Mouse (Mus musculus) fat pad, adult 2 months (tissue): ENCODE results near the gene Gm11214.

Experiments used
- DNase-seq: peaks from one replicate; pipeline ENCODE4 v3.0.0-alpha.2; 2011; ENCODE audit warnings: low read depth, low spot score; ENCODE audit errors: extremely low read depth

The Gm11214 gene

DNA sequence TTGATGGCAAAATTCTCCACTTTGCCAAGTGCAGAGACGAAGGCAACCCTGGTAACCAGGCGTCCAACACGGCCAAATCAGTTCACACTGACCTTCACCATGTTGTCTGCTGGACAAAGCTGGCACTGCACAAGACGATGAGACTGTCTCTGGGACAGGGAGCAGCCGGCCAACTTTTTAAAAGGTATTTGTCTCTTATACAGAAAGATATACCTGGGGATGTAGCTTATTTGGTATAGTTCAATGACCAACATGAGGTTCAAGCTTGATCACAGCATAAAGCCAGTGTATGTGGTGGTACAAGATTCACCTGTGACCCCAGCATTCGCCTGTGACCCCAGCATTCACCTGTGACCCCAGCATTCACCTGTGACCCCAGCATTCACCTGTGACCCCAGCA, at the start of gene Gm11214:
TSS of gene Gm11214 (minus strand) at position 101 of the 400 bp plus-strand sequence.
- no peak for DNase-seq

DNA sequence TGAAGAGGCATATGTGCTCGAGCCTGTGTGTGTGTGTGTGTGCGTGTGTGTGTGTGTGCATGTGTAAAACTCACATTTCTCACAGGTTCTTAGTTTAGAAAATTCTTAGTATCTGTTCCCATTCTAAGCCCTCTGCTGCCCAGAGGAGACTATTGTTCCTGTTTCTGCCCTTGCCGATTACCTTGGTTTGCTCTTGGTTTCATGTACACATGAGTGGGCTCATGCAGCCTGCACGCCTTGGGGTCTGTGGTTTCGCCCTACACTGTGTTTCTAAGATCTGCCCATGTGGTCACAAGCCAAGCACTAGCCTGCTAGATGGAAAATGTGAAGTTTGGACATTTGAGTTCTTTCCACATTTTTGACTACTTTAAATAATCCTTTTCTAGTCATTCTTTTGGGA, 48.7 kb upstream of the Gm11214 start:
- DNase-seq: no peak

DNA sequence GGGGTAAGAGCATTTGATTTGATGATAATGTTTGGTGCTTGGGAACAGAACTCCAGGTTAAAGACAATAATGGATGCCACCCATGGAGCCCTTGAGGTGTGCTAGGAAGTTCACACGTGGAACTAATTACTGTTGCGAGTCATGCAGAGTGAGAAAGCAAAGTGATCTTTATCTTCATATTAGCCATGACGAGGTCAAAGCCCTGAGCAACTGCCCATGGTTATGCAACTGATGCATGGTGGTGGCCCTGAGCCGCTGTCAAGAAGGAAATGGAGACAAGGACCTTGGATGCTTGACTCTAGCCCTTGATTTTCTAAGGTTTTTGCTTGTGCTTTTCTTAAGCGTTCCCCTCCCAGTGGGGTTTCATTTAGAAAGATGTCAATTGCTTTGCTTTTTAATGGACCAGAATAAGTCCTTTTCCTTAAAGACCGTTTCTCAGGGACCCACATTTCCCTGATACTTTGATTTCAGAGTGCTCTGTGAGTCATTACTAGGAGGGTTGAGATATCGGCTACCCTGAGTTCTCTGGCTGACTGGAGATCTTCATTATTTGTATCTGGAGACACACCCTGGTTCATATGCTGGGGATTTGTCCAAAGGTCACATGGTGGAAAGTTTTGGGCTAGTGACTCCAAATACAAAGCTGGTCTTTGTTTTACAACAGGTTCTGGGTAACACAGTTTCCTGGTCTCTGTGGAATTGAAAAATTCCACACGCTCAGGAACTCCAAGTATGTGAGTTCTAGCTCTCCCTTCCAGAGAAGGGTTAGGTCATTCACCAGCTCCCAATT, 47.4 kb upstream of the Gm11214 start:
- no peak for DNase-seq

DNA sequence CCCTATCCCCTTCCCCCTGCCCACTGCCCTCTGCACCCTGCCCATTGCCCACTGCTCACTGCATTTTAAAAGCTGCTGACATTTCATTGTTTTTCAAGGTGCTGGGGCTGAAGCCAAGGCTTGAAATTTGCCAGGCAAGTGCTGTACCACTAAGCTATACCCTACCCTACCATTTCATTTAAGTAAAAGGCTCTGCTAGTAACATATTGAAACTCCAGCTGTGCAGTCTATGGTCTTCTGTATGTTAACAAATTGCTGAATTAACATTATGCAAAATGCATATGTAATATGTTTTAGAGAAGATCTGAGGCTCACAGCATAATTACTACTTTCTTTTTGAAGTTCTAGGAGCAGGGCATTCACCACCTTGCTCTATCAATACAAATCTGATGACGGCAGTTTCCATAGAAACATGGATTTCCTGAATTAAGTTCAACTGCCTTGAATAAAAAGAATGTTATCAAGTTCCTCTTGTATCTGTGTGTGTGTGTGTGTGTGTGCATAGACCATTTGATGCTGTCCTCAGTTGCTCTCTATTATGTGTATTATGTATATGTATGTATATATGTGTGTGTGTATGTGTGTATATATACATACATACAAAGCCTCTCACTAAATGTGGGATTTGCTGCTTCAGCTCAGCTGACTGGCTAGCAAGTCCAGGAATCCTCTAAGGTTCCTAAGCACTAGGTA, 43.2 kb upstream of the Gm11214 start:
- DNase-seq: no peak

DNA sequence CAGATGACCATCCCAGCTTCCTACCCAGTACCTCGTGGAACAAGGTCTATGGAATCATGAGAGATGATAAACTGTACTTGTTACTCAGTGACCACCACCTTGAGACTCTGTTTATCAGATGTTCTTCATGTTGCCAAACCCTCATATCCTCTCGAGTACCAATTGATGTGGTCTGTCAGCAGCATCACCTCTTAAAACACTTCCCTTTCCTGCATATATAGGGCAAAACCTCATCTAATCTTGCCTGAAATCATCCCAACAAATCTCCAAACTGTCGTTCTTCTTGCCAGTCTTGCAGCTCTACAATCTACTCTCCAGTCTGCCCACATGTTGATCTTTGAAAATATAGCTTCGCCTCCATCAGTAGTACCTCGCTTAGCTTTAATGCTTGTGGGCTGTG, 41.1 kb upstream of the Gm11214 start:
- no peak for DNase-seq

DNA sequence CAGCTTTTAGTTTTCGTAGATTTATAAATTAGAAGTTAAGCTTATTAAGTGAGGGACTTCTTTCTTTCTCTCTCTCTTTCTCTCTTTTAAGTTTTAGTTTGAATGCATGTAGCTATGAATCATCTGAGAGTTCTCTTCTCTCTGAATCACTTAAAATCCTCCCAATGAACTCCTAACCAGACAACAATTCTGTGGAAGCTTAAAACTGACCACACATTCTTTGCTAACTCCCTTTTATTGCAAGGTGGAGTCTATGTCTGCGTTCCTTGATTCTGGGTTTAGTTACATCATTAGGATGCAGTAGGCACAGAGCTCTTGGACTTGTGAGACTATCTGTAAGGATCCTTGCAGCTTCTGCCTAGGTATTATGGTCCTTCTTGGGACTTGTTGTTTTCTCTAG, 40.5 kb upstream of the Gm11214 start:
- no peak for DNase-seq

DNA sequence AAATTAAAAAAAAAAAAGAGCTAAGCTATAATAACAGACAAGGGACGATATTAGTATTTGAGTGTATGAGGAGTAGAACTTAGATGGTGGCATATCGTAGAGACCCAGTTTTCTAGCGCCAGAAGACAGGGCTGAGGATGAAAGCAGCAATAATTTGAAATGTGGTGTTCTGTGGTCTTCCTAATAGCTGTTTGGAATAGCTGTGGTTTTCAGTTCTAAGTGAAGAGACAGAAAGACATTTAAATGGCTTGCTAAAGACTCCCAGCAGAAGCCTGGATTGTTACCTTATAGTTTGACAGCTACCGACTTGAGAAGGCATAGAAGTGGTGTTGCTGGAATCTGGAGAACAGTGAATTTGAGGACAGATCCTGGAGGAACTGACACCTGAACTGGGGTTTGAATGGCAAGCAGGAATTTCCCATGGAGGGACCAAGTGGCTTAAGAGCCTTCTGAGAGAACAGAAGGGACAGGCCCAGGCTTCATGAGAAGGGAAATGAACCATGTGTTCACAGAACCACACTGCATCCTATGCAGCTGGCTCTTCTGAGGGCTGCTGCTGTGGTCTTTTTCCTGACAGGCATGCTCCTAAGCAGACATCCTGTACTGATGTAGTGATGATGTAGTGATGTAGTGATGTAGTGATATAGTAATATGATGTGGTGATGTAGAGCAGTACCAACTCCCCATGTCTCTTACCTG, 39.0 kb upstream of the Gm11214 start:
- no peak for DNase-seq

DNA sequence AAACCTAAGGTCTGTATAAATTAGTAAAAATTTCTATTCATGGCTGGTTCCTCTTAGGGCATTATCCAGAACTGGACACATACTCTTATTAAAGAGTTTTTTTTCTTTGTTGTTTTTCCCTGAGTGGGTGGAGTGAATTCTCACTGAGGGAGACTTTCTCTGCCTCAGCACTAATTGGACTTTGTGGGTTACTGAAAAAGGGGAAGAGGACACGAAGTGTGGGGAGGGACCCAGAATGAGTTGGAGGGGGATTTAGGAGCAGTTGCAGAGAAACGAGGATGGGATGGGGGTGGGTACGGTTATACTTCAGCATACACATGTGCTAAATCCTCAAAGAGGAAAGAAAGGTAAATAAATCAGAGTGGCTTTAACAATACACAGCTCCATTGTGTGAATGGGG, 36.6 kb upstream of the Gm11214 start:
- no peak for DNase-seq

DNA sequence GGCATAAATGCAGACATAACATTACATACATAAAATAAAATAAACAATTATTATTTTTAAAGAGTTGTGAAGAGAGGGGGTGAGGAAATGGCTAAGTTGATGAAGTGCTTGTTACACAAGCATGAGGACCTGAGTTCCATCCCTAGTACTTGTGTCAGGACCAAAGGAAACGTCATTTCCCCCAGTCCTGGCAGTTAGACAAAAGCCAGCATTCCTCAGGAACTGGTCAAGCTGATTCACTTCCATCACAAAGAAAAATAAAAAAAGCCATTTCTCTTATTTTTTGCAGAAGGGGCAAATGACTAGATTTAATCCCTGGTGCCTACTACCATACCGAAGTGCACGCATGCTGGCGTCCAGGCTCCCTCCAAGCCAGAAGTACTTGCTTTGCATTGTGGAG, 33.7 kb upstream of the Gm11214 start:
- DNase-seq: no peak

DNA sequence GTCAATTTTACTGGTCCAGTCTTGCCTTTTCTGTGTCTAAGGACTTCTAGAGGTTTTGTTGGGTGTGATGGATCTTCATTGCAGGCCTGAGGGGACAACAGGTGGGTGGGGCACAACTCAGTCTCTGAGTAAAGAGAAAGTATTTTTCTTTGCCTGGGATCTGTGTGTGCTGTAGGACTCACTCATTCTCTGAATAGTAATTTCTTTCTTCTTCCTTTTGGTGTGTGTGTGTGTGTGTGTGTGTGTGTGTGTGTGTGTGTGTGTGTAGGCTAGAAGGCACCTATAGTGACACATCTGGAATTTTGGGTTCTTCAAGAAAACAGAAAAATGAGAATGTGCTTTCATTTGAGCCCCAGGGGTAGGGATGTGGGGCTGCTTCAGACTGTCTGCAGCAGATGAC, 29.2 kb upstream of the Gm11214 start:
- DNase-seq: no peak

DNA sequence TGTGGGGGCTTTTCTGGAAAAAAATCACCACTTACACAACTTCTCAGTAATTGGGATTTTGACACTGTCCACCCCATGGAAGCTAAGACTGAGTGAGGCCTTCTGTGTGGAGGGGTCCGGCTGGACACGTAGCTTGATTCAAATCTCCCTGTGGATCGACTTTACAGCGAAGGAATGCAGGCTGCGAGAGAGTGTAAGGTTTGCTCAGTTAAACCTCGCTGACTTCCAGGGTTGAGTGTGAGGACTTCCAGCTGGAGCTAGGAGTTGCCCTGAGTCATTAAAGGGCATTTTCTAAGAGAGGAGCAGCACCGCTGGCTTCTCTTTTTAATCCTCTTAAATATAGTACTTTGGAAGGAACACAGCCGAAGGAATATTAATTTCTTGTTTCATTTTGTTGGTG, 24.2 kb upstream of the Gm11214 start:
- no peak for DNase-seq

DNA sequence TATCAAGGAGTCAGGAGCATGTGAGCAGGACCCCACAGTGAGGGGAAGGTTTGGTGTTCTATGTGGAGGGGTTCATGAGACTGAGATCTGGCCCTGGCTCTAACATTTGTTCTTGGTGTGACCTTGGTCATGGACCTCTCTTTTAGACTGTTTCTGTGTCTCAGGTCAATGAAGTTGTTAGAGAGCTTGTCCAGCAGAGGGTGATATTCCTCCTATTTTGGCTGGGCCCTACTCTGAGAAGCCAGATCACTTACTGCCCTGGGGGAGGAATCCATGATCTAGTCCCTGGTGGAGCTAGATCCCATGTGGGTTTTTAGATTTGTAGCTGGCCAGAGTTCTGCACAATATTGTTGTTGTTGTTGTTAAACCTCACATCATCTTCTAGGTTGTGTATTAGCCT, 23.0 kb upstream of the Gm11214 start:
- DNase-seq: no peak

DNA sequence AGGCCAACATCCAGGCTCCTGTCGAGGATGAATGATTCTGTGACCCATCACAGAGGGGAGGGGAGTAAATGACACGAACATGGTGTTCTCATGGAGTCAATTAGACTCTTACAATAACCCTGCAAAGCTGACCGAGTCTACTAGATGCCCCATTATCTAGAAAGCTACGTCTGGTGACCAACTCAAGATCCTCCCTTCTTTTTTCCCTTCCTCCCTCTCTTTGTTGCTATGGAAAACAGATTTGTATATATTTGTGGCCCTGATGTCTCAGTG, 22.0 kb upstream of the Gm11214 start:
- DNase-seq: no peak

DNA sequence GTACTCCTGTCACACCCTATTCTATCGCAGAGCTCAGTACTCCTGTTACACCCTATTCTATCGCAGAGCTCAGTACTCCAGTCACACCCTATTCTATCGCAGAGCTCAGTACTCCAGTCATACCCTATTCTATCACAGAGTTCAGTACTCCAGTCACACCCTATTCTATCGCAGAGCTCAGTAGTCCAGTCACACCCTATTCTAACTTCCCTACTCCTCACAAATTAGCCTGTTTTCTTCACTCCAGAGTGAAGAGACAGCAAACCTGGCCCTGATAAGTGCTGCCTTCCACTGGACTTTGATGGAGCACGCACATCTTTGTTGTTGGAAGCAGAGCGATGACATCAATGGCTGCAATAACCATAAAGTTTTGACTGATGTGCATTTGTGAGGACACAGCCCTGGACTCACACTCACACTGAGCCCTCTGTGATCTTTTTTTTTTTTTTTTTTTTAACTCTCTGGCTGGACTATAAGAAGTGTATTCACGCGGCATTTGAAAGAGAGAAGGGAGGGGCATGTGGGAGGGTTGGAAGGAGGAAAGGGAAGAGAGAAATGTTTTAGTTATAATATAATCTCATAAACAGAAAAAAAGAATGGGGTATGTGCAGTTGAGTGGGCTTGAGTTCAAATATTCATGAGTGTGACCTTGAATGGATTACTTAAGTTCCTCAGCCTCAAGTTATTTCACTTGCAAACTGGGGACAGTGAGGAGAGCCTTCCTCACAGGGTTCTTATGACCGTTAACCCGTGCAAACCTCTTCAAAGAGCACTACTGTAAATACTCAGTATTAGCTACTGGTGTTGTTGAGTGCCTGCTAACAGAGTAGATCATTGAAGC, 21.5 kb upstream of the Gm11214 start:
- DNase-seq: no peak

DNA sequence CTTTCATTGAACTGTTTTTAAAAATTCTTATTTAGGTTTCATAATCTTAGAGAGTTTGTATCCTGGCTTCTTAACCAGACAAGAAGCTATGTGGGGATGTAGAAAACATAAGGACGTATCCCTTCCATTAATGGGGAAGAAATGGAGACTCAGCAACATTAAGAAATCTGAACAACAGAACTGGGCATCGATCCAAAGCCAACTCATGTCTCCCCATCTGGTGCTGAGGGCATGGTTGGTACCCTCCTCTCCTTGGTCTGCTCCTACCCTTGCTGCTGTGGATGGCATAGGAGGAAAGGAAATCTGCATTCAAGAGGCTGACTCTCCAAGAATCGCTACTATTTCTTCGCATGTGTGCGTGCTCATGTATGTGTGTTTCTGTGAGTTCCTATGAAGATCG, 20.5 kb upstream of the Gm11214 start:
- no peak for DNase-seq

DNA sequence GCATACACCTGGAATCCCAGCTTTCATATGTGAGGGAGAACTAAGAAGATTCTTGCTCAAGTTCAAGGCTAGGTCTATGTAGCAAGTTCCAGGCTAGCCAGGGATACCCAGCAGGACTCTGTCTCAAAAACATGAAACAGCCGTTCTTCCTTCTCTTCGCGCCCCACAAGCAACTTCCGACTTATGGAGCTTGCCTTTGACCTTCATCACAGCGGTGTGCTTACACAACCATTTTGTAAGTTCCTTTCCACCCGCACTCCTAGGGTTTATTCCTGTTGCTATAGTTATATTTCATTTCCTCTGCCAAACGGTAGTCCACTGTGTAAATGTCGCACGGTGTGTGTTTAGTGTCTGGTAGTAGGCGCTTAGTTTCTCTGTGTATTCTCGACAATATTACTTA, 19.9 kb upstream of the Gm11214 start:
- no peak for DNase-seq

DNA sequence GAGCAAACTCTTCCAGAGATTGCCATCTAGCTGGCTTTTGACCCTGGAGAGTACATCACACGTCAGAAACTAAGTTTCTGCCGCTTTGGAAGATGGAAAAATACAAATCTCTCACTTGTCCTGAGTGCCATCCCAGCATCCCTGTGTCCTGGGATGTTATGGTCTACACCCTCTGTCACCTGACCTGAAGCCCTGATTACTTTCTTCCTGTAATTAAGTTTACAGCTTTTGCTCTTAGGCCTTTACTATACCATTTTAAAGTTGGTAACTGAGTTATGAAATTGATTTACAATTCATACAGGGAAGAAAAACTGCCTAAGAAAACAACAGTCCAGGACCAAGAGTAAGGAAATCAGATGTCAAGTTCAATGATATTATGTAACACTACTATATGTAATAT, 19.3 kb upstream of the Gm11214 start:
- DNase-seq: no peak

DNA sequence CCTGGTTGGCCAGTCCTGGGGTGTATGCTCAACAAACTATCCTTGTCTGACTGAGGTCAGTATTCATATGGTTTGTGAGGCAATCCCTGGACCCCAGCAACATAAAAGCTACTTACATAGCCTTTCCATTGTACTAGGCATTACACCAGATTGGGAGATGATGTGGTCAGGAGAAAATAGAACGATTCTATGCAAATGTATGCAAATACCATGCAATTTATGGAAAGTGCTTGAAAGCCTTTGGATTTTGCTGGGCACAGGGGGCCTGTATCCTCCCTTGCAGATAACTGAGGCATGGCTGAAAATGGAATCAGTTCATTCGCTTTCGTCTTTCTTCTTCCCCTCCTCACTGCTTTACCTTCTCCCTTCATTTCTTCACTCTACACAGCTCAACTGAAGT, 18.4 kb upstream of the Gm11214 start:
- no peak for DNase-seq

DNA sequence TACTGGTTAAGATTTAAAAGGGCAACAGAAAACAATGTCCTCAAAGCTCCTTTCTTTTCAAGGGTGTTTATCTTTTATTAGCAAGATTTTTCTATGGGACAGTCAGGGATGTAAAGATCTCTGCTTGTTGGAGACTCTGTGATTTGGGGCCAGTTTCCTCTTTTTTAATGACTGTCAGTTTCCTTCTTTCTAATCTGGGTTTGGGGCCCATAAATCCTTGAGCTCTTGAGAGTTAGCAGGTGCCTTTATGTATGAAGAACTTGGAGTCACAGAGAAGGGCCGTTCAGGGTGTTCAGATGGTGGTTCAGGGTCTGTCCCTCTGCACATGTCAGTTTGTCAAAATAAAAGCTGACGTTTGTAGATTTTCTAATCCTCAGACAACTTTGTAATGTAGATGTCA, 11.9 kb upstream of the Gm11214 start:
- DNase-seq: no peak

DNA sequence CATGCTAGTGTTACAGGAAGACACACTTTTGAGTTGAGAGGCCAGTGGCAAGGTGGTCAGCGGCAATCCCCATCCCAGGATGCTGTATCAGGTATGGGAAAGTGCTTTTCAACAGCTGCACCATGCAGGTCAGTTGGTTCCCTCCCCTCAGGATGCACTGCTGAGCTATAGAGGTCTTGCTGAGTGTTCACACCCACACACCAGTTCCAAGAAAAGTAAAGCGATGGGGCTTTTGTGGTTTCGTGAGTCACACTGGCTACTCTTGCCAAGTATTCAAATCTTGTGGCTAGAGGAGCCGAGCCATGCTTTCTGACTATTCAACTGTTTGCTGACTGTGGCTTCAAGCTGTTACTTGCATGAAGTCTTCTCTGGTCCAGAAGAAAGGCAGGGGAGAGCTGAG, 5.1 kb upstream of the Gm11214 start:
- peak; percentile 33 for DNase-seq

DNA sequence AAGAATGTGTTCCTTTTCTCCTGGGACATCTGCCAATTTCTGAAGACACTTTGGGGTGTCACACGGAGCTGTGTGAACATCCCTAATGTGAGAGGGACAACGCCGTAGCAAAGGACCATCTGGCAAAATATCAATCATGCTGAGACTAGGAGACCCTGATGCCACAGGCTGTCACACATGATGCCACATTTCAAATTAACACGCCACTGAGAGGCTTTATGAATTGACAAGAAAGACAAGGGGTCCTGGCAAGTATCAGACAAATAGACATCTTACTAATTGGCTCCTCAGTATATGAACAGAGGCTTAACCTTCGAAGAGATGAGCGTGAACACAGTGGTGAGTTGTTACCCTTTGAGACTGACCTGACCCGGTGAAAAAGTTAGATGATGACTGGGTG, 2.6 kb upstream of the Gm11214 start:
- no peak for DNase-seq

DNA sequence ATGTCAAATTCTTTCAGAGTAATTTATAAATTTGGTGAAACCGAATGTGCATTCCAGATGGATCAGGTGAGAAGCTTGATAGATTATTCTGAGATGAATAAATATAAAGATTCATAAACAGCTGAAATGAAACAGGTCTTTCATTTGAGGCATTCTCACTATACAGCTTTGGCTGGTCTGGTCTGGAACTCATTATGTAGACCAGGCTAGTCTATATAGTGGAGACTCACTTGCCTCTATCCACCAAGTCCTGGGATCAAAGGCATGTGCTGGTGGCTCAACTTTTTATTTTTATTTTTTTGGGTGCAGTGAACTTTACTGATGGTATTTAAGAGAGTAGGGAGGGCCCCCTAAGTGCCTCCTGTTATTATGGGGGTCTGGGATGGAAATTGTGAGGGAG, 1.3 kb downstream of the Gm11214 start:
- no peak for DNase-seq
